Mouse (Mus musculus): ENCODE data around the gene Txndc2. TPM values are rescaled to one million over a fixed set of nuclear protein-coding genes. Genes with fewer than 3 reads are reported as not detected.

Txndc2 gene
- total and polyA plus RNA-seq, 2 experiments = not detected

- DNase-seq (ENCODE audit: extremely low read depth, low read depth, low spot score) = peak; percentile 77
- whole genome bisulfite sequencing = 20% methylated on average over 8 of the region's 8 CpGs
- H3K27me3 ChIP-seq (ENCODE audit: control insufficient read depth, insufficient read depth, low read length) = no peaks in the 10 kb centered on the region
- peaks cover 9% of the 10 kb centered on the region for H3K36me3 ChIP-seq (ENCODE audit: control insufficient read depth, insufficient read depth, low read length)
- TF ChIP-seq POLR2A (IDR thresholded peaks at IDR 0.05; ENCODE audit: extremely low read depth, insufficient read depth, low read length) (no peak), CTCF (IDR thresholded peaks at IDR 0.05; ENCODE audit: low read depth, low read length) (no peak)
- H3K79me2 ChIP-seq (ENCODE audit: control insufficient read depth, insufficient read depth, low read length) = peaks cover 28% of the 10 kb centered on the region; the same call in 1 of the 2 replicates
- no peak overlapping the region for H3K4me3 ChIP-seq (ENCODE audit: insufficient read depth, low read depth, low read length)
- peaks cover 10% of the 10 kb centered on the region for H3K4me1 ChIP-seq (ENCODE audit: control insufficient read depth, insufficient read depth, low read length)
- H3K27ac ChIP-seq (replicated peaks; ENCODE audit: insufficient read depth, low read depth, low read length) = no peak overlapping the region
- H3K9ac ChIP-seq (ENCODE audit: low read depth, low read length) = no peak overlapping the region
Measured at GRCm38 (mm10) chr17:65594687-65595086, 47.3 kb downstream of the Txndc2 start.

Other genes starting within 250 kb of the Txndc2 start
- gene Tmem232, start 101.4 kb downstream of the Txndc2 start, total RNA-seq (2014; rRNA removed) = not detected in 2 replicates
- not detected in 2 replicates for gene Tmem232, start 101.4 kb downstream of the Txndc2 start, polyA plus RNA-seq (2012; rRNA removed)
- gene Vapa, start 28.6 kb downstream of the Txndc2 start, total RNA-seq (2014; rRNA removed) = 48.9 and 51.7 TPM in 2 replicates
- 17.9 and 19.0 TPM in 2 replicates for gene Vapa, start 28.6 kb downstream of the Txndc2 start, polyA plus RNA-seq (2012; rRNA removed)
- gene Rab31, start 130.6 kb upstream of the Txndc2 start, total RNA-seq (2014; rRNA removed) = 5.4 and 6.8 TPM in 2 replicates
- gene Rab31, start 130.6 kb upstream of the Txndc2 start, polyA plus RNA-seq (2012; rRNA removed) = 2.2 and 3.5 TPM in 2 replicates
- 12.6 and 15.1 TPM in 2 replicates for gene Ppp4r1, start 140.4 kb upstream of the Txndc2 start, total RNA-seq (2014; rRNA removed)
- 13.1 and 15.1 TPM in 2 replicates for gene Ppp4r1, start 140.4 kb upstream of the Txndc2 start, polyA plus RNA-seq (2012; rRNA removed)
- gene Ralbp1, start 243.6 kb upstream of the Txndc2 start, total RNA-seq (2014; rRNA removed) = 14.3 and 14.5 TPM in 2 replicates
- 10.2 and 10.3 TPM in 2 replicates for gene Ralbp1, start 243.6 kb upstream of the Txndc2 start, polyA plus RNA-seq (2012; rRNA removed)